Mouse (Mus musculus): ENCODE results near the gene Tox2.

The Tox2 gene

DNA sequence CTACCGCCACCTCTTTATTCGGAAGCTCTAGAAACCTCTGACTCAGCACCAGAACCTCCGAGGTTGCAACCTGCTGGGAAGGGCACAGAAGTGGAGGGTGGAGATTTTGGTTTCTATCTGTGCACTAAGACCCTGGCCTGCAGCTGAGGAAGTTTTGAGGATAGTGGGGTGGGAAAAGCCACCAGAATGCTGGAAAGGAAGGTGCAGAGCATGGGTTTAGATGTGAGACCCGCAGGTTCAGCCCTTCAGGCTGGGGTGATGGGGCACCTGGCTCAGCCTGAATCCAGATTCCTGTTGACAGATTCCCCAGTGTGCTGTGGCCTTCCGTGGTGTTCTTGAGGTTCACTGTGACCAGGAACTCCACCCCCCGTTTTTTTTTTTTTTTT, 2.3 kb downstream of the Tox2 start:
- DNase-seq (ENCODE audit: low spot score), result no peak

DNA sequence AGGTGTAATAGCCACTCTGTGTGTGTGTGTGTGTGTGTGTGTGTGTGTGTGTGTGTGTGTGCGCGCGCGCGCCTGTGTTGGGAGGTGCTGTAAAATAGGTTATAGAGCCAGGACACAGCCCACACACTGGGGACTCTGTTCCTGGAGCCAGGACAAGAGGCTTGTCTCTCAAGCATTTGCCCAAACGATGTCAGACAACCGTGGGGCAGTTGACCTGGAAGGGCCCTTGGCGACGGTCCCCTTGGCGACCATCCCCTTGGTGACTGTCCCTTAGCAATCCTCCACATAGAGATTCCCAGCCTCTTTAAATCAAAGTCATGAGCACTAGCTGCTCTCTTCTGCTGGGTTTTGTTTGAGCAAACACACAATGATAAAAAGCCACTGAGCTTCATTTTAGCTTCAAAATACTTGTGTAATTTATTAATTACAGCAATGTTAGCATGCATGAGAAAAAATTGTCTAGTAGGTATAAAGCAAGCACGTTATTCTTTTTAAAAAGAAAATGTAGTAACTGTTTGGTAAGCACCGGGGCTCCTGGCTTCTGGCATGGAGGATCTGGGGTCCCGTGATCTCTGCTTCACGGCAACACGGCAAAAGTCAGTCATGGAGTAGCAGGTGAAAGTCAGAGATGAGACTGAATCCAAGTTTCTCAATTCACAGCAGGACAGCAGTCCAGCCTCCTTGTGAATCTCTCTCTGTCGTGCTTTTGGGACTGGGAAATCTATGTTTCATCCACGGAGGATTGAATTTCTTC, 3.0 kb downstream of the Tox2 start:
- DNase-seq (ENCODE audit: low spot score), result peak; percentile 87

DNA sequence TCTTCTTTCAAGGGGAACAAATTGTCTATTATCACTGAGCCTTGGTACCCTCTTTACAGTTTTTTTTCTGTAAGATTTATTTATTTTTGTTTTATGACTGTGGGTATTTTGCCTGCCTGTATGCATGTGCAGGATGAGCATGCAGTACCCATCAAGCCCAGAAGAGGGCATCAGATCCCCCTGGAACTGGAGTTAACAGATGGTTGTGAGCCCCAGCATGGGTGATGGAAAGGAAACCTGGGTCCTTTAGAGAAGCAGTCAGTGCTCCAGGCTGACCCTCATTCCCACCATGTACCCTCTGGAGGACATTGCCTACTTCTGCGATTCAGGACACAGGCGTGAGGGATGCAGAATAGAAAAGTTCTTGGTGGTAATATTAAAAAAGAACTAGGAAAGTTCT, 4.4 kb downstream of the Tox2 start:
- peak; percentile 39 for DNase-seq (ENCODE audit: low spot score)

DNA sequence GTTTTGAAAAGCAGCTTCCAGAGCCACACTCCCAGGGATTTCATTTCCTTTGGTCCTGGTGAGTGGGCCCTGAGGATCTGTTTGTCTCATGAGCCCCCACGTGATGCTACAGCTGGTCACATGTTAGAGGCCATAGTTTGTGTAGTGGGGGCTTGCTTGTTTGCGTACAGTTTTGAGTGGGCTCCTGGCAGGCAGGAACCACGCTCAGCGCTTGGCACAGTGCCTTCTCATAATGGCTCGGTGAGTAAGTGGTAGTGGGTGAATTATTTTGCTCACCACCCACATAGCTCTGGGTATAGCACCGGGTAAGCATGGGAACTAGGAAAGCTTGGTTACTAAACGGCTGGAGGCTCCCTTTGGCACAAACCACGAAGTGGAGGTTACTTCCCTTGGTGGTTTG, 6.2 kb downstream of the Tox2 start:
- DNase-seq (ENCODE audit: low spot score), result no peak

DNA sequence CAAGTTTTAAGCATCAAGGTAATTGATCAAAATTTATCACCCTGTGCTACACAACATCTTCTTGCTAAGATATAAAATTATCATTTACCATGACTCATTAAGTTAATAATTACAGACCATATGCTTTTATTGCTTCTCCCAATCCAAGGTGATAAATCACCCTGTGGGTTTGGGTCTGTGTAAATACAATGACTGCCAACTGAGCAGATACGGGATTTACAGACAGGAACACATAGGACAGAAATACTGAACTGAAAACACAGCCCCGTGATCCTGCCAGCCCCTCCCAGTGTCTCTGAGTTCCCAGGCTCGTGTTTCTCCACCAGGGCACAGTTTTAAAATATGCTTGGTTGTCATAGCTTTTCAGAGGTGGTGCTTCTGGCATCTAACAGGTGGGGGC, 10.2 kb downstream of the Tox2 start:
- DNase-seq (ENCODE audit: low spot score), result no peak

DNA sequence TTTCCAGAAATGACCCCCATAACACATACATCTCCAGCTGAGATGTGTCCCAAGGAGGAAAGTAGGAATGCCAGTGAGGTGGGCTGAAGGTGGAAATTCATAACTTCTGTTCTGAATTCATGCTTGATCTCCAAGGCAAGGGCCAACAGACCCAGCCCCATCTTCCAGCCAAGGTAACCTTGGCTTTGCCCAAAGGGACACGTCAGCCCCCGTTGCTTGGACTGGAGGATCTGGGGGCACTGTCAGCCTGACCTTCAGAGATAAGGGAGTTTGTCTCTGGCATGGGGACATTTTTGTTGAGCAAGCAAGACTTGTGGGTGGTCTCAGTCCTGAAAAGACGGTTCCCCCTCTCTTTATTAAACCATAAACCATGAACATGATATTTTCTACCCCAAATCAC, 15.2 kb downstream of the Tox2 start:
- no peak for DNase-seq (ENCODE audit: low spot score)

DNA sequence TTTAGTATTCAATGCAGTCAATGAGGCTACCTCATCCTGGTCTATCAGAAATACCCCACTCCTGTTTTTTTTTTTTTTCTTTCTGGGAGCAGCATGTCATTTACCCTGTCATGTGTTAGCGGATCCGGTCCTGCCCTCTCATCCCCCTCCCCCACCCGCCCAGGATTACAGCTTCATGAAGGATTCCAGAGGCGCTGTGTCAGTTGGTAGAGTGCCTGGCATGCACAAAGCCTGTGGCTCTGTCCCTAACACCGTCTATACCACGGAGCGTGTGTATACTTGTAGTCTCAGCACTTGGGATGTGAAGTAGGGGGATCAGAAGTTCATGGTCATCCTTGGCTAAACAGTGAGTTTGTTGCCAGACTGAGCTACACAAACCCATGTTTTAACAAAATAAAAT, 15.6 kb downstream of the Tox2 start:
- DNase-seq (ENCODE audit: low spot score), result no peak

DNA sequence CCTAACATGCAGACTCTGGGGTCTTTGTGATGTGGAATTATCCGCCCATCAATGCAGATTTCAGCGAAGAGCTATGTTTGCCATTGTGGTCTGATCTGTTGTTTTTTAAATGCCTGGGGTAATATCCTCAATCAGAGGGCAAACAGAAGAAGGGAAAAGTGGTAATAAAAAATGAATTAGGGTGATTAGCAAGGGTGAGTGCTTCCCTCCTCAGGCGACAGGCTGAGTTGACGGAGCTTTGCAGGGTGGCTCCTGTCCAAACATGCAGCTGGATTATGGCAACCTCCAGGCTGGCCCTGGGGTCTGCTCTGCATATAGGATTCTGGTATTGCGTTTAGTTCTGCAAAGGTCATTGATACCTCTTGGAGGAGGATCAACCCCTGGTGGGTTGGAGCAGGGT, 16.5 kb downstream of the Tox2 start:
- no peak for DNase-seq (ENCODE audit: low spot score)

DNA sequence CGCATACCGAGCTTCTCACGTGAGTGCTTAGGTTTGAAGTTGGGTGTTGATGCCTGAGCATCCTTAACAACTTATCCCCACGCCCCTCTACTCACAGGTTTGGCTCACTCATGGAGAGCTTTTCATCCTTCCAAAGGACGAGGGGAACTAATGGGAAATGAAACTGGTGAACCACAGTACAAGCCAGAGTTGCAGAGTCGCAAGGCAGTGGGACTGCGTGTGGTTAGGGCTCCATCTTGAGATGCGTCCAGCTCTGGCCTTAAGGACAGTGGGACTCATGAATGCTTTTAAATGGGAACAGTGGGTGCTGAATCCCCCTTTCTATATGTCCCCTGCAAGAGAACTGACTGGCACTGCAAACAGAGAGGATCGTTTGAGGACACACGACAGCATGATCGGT, 17.8 kb downstream of the Tox2 start:
- DNase-seq (ENCODE audit: low spot score), result no peak

DNA sequence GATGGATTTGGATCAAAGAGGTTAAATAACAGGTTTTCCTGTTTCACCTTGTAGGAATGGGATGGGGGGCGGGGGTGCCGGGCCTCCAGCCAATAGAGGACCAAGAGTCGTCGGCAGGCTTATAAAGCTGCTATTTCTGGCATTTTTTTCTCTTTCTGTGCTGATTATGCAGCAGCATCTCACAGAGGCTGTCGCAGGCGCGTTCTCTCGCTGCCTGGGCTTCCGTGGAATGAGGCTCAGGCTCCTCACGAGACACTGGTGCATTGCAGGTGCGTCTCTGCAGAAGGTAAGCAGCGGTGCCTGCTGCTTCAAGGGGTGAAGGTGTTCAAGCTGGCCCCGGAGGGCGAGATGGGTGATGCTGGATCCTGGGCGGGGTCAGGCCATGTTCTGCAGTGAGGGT, 22.4 kb downstream of the Tox2 start:
- no peak for DNase-seq (ENCODE audit: low spot score)

DNA sequence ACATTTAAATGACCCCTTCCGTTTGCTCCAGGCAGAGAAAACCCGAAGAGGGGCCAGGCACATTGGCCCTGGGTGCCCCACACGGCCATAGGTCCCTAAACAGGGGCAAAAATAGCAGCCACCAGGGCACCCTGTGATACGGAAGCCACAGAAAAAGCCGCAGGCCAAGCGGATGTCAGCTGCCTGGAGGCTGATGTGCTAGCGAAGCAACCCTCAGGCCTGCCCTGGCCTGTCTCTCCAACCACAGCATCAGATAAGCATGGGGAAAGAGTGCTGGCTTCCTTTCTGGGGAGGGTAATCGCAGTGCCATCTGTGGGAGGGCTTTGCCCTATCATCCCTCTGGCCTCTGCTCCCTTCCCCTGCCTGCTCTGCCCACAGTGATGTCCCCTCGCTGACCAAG, 26.1 kb downstream of the Tox2 start:
- no peak for DNase-seq (ENCODE audit: low spot score)

DNA sequence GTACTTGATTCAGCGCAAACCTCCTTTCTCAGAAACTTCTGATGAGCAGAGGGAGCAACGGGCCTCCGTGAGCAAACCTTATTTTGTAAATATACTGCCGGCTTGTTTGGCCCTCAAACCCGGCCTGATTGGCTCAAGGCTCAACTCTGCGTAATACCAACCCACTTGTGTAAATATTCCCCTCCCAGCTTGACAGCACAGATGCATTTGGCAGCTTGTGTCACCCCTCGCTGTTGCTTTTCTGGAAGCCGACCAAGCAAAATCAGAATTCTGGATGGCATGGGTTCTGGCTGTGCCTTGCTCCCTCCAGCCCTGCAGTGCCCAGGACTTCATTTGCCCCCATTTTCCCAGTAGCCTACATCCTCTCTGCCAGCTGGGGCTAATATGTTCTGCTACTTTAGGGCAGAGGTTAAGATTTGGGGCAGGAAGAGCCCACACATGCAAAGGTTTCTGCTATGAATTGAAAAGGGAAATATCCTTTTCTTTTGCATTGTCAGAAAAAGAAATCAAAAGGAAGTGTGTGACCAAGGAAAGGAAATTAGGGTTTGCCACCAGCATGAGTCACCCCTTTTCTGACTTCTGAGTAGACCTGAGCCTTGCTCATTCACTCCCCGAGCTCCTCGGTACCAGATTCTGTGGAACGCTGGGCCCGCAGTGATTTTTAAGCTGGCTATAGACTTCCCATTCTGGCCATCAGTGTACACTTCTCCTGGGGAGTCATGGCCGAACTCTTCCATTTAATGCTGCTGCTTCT, 29.0 kb downstream of the Tox2 start:
- DNase-seq (ENCODE audit: low spot score), result no peak

DNA sequence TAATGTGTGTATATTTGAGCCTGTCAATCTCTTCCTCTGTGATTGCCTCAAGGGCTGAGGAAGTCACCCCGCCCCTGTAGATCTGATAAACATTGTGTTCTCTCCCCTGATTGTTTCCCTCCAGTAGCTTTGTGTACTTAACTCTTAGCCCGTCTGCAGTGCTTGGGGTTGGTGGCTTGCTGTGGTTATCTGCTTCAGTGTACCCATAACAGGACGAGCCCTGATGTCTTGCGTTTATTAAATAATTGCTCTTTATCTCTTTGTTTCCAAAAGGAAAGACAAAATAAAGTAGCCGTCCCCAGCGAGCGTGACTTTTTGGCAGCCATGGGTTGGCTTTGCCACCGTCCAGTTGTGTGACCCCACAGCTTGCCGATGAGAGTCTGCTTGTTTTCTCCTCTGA, 30.7 kb downstream of the Tox2 start:
- no peak for DNase-seq (ENCODE audit: low spot score)

DNA sequence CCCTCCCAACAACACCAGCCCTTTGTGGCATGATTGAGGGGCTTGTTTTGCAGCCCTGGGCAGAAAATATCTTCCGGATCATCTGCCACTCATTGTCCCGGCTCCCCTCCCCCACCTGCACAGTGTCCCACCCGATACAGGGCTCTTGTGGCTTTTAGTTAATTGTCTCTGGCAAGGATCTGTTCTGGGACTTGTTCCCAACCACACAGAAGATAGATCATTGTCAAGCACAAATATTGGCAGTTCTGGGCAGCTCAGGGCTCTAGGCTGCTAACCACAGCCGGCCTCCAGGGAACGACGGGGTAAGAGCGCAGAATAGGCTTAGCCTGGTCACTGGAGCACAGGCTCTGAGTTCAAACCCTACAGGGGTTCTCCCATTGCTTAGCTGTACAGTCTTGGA, 33.1 kb downstream of the Tox2 start:
- DNase-seq (ENCODE audit: low spot score), result peak; percentile 45

DNA sequence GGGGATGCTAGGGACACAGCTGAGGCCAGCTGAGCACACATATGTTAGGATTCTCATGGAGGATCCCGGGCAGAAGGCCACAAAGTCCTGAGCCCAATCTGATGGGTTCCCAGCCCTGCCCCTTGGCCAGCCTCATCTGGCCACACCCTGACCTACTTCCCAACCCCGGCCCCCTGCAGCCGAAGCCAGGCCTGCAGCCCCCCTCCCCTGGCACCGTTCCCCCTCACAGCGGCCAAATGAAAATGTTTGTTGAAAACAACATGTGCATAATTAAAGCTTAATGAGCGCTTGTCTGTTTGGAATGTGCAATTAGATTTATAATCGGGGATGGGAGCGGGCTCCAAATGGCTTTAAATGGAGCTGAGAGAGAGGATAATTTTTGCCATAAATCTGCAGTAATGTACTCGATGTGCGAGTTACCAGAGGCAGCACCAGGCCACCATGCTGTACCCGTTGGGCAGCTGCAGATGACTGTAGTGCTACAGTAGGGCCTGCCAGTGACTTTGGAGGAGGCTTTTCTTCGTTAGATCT, 35.1 kb downstream of the Tox2 start:
- no peak for DNase-seq (ENCODE audit: low spot score)

DNA sequence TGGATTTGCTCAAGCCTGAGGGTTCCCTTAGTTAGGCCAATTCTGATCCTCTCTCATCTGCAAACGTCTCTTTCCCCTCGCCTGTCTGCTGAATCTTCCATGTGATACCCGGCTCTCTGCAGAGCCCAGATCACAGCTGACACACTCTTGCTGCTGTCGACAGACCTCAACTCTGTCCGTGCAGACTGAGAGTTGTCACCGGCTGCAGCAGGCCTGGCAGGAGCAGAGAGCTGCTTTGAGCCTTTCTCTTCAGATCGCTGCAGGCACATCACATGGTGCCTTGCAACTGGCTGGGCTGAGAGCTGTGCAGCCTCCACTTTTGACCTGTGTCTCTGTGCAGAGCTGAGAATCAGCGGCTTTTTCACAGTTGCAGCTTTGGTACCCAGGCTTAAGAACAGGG, 37.0 kb downstream of the Tox2 start:
- no peak for DNase-seq (ENCODE audit: low spot score)

DNA sequence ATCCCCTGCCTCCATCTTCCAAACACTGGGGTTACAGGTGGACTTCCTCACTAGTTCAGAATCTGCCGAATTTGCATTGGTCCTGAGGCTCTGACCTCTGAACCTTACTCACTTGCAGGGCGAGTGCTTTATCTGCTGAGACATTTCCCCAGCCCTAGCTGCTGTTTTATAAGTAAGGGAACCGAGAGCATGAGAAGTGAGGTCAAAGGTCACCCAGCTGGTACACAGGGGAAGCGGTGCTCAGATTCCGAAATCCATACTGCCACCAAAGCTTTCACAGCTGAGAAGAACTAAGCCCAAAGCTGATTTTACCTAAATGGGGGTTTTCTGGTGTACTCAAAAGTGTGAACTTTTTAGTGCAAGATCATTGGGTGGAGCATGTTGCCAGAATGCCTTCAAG, 38.9 kb downstream of the Tox2 start:
- peak; percentile 63 for DNase-seq (ENCODE audit: low spot score)

DNA sequence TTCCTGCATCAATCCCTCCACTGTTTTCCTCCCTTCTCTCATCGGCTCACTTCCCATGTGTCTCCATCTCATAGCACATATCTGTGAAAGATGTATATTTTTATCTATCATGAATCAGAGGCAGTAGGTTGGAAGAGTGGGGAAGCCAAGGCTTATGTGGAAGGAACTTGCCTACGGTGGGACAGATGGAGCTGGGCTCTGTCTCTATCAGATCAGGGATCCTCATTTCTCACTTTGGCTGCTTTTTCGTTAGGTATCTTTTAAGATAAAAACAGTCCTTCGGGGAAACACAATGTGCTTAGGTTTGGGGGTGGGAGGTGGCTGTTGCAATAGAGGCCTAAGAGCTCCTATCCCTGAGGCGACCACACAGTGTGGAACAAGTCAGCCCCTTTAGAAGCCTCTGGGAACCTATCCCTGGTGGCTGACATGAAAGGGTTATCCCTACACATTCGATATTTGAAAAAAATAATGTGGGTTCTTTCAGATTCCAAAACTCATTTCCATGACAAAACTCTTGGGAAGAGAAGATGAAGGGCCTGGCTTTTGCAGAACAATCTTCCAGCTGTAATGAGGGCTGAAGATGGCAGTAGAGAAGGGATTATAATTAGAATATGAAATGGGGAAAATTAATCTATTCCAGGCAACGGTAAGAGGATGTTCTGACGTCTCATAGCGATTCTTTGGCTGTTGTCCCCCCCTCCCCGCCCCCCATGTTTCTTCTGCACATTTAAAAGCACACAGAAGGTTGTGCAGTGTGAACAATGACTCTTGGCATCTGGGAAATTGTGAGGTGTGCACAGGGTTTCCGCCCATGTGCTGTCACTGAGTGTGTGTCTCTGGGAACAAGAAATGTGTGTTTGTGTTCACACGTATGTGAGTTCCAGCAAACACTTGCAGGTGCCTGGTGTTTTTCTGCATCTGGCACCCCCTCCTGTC, 41.3 kb downstream of the Tox2 start:
- no peak for DNase-seq (ENCODE audit: low spot score)

DNA sequence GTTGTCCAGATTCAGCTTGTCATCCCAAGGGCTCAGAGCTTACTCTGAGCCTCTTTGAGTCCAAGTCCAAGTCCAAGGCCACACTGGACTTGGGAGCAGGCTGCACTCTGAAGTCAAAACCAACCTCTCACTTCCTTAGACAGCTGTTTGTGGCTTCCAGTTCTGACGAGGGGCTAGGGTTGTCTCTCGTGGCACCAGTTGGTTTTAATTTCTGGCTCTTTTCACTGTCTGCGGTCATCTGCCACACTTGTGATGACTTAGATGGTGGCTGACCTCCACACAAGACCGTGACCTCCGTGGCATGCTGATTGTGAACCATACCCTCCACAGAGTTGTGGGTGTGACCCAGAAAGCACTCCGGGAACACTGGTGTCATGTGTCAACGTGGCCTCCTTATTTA, 46.0 kb downstream of the Tox2 start:
- no peak for DNase-seq (ENCODE audit: low spot score)

DNA sequence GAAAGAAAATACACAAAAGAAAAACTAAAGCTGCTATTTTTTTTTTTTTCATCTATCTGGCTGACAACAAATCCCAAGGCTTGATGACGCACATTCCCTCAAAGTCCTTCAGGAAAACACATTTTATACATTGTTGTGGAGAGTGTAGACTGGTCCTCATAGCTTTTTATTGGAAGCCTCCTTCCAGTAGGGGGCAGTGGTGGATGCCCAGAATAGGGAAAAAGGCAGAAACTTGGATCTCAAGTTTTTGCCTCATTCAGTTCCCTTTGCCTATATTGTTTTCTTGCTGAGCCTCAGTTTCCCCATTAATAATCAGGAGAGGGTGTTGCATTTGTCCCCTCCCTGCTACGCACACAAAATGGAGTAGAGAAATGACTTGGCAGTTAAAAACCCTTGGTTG, 49.7 kb downstream of the Tox2 start:
- DNase-seq (ENCODE audit: low spot score), result peak; percentile 45

DNA sequence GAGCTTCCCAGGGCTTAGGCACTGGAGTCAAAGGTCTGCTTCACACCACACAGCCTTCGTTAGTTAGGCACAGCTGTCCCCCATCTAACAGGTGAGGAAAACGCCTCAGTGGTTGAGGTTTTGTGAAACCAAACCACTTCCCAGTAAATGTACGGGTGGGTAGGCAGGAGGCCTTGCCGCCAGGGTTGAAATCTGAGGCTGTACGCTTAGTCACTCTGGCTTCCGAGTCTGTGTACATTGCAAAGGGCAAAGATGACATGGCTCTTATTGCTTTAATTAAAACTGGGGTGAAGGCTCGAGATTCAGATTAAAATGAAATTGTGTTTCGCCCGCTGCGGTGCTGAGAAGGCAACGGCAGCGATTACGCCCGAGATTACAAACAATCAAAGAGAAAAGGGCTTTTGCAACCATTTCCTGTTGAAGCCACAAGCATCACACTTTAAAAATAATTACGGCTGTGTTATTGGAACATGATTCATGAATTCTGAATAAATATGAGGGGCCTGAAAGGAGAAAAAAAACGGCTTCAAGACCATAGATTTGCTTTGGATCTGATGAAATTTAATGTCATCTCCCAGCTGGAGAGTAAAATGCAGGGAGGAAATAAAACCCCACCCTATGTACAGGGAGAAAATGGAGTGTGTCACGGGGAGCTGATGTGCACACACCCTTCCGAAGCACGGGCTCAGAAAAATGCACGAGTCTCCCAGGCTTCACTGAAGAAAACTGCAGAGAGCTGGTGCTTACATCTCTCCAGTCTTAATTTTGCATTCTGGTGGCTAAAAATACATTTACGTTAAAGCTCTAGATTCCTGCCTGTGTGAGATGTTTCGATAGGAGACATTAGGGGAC, 50.5 kb downstream of the Tox2 start:
- no peak for DNase-seq (ENCODE audit: low spot score)

DNA sequence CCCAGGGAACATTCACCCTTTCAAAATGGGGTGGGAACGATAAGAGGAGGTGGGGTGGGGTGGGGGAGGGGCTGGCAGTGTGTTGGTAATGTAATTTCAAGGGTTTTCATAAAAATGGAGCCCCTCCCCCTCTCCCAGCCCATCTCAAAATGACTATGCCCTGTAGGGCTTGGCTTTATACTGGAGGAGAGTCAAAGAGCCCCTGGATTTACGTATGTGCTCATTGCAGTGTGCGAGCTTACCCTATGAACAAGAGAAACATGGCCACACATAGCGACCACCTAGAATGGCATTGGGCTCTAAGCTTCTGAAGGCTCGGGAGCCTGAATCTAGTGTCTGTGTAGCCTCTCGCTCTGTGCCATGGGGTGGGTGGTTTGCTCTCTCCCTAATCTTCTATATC, 51.3 kb downstream of the Tox2 start:
- no peak for DNase-seq (ENCODE audit: low spot score)
